Mouse (Mus musculus) layer of hippocampus, adult 18-20 months (tissue): Measurements from ENCODE around the gene E130218I03Rik. TPM values are rescaled to one million over a fixed set of nuclear protein-coding genes. Genes with fewer than 3 reads are reported as not detected.
"Not testable (repeated sequence)": the region's sequence is repeated elsewhere in the genome, so short reads cannot be mapped to it uniquely, and the experiment has no call there.

Experiments
- DNase-seq, 2 experiments: peaks; one replicate each; pipeline ENCODE4 v3.0.0; 2022; ENCODE audit warnings: low spot score in 2 of 2
- total RNA-seq, 2 experiments: library from RNA; stranded (reverse); gene quantifications; 2 replicates each; pipeline ENCODE4 v1.2.3; 2021

Gene E130218I03Rik
- total RNA-seq, 2 experiments from 2014 or later, result not detected

GRCm38 (mm10) chr4:134251241-134252130 is 8.0 kb downstream of the E130218I03Rik start:
- DNase-seq, result no peak

- DNase-seq, result no peak
These were observed 8.9 kb downstream of the E130218I03Rik start for GRCm38 (mm10) chr4:134252131-134252910.

GRCm38 (mm10) chr4:134252911-134253721 is 9.7 kb downstream of the E130218I03Rik start:
- no peak for DNase-seq

- no peak for DNase-seq
These were observed 10.4 kb downstream of the E130218I03Rik start, which contains the start of gene Grrp1 for GRCm38 (mm10) chr4:134253722-134254324. TSS of gene Grrp1 (minus strand) at chr4:134254106.

GRCm38 (mm10) chr4:134254835-134255234 is 11.4 kb downstream of the E130218I03Rik start:
- DNase-seq, result no peak

- no peak for DNase-seq
These were observed 12.4 kb downstream of the E130218I03Rik start for GRCm38 (mm10) chr4:134255854-134256253.

- DNase-seq, result no peak
These were observed 13.1 kb downstream of the E130218I03Rik start for GRCm38 (mm10) chr4:134256407-134257197.

GRCm38 (mm10) chr4:134257198-134258009 is 13.9 kb downstream of the E130218I03Rik start:
- no peak for DNase-seq

- no peak for DNase-seq
These were observed 14.9 kb downstream of the E130218I03Rik start for GRCm38 (mm10) chr4:134258354-134258753.

- DNase-seq, result peak in 1 of 2 experiments; percentile 57
These were observed 19.7 kb downstream of the E130218I03Rik start for GRCm38 (mm10) chr4:134263191-134263590.

- no peak for DNase-seq
These were observed 22.6 kb downstream of the E130218I03Rik start for GRCm38 (mm10) chr4:134265860-134266585.

GRCm38 (mm10) chr4:134268102-134268655 is 24.7 kb downstream of the E130218I03Rik start:
- DNase-seq, result no peak

- DNase-seq, result not testable (repeated sequence)
These were observed 26.2 kb downstream of the E130218I03Rik start for GRCm38 (mm10) chr4:134269622-134270021.

- DNase-seq, result no peak
These were observed 28.5 kb downstream of the E130218I03Rik start for GRCm38 (mm10) chr4:134271979-134272378.

- DNase-seq, result no peak
These were observed 29.4 kb downstream of the E130218I03Rik start for GRCm38 (mm10) chr4:134272731-134273416.

- no peak for DNase-seq
These were observed 30.2 kb downstream of the E130218I03Rik start for GRCm38 (mm10) chr4:134273417-134274345.
